Mouse (Mus musculus) thymus, adult 2 months (tissue): Measurements from ENCODE around the gene Atp1a4. TPM values are rescaled to one million over a fixed set of nuclear protein-coding genes. Genes with fewer than 3 reads are reported as not detected.

Source experiments
- DNase-seq: peaks from one replicate; pipeline ENCODE4 v3.0.0; 2021
- H3K27ac ChIP-seq: fragments of 200-500 bp; 2 replicates; pipeline ENCODE4 v1.5.1; 2012; ENCODE audit warnings: low read length, control low read depth; ENCODE audit not compliant: control insufficient read depth, insufficient read depth
- H3K27me3 ChIP-seq: fragments of 200-500 bp; 2 replicates; pipeline ENCODE4 v1.6.1; 2012; ENCODE audit warnings: mild to moderate bottlenecking, low read length, moderate library complexity, mixed read lengths; ENCODE audit not compliant: control insufficient read depth, insufficient read depth
- H3K36me3 ChIP-seq: fragments of 200-500 bp; 2 replicates; pipeline ENCODE4 v1.6.1; 2012; ENCODE audit warnings: mild to moderate bottlenecking, low read length, moderate library complexity; ENCODE audit not compliant: control insufficient read depth, insufficient read depth
- H3K4me1 ChIP-seq: fragments of 200-500 bp; replicated peaks from 2 replicates; pipeline ENCODE4 v1.6.1; 2012; ENCODE audit warnings: low read length; ENCODE audit not compliant: control insufficient read depth, insufficient read depth
- H3K4me3 ChIP-seq: fragments of 200-500 bp; 2 replicates; pipeline ENCODE4 v1.5.1; 2012; ENCODE audit warnings: mild to moderate bottlenecking, low read length, control low read depth, moderate library complexity; ENCODE audit not compliant: control insufficient read depth, insufficient read depth
- CTCF ChIP-seq: fragments of 200-500 bp; IDR thresholded peaks from 2 replicates; pipeline ENCODE4 v1.5.1; 2012; ENCODE audit warnings: mild to moderate bottlenecking, control low read depth, low read length, moderate library complexity, borderline replicate concordance; ENCODE audit not compliant: control insufficient read depth, poor library complexity, insufficient read depth; ENCODE audit errors: extremely low read depth
- POLR2A ChIP-seq: fragments of 200-500 bp; IDR thresholded peaks from 2 replicates; pipeline ENCODE4 v1.6.1; 2012; ENCODE audit warnings: mild to moderate bottlenecking, low read length, control low read depth, moderate library complexity; ENCODE audit not compliant: control insufficient read depth, poor library complexity, insufficient read depth; ENCODE audit errors: extremely low read depth
- WGBS: fragments of 180-500 bp; shearing (Covaris S2); methylation state at CpG from one replicate; pipeline ENCODE4 v1.1.7; 2018; 5-methylcytosine and 5-hydroxymethylcytosine counted together
- polyA plus RNA-seq: library from polyadenylated mRNA; depleted of rRNA; stranded (reverse); fragments of >200 nt; gene quantifications from 2 replicates; pipeline ENCODE4 v1.2.3, GENCODE M21; 2012; rRNA removed

Atp1a4 gene
- polyA plus RNA-seq, result 0.07 TPM in 1 of 2 replicates, not detected in the other

DNA sequence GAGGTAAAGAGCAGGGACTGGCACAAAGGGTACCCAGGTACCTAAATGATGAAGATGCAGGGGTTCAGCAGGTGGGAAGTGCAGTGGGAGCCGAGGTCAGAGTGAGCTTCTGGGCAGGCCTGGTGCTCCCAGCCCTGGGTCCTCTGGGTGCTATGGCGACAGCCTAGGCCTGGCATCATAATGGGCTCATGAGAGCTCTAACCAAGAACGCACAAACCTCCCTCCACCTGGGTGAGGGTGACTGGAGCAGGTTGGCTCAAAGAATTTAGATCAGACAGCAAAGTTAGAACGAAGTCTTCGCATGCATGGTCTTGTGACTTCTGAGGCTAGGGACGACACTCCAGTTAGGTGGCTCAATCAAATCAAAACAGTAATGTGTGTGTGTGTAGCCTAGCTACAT, at the start of gene Atp1a4:
TSS of gene Atp1a4 (minus strand) at position 101 of the 400 bp plus-strand sequence.
- TF ChIP-seq CTCF (no peak), POLR2A (no peak)
- DNase-seq, result no peak
- Histone ChIP-seq H3K4me3 (no peak within 1 kb of the TSS), H3K27ac (no peak within 1 kb of the TSS), H3K36me3 (no peaks in the 10 kb centered on the region), H3K27me3 (no peaks in the 10 kb centered on the region), H3K4me1 (no peaks in the 10 kb centered on the region)
- WGBS, result 96% methylated on average over 6 of the region's 6 CpGs

DNA sequence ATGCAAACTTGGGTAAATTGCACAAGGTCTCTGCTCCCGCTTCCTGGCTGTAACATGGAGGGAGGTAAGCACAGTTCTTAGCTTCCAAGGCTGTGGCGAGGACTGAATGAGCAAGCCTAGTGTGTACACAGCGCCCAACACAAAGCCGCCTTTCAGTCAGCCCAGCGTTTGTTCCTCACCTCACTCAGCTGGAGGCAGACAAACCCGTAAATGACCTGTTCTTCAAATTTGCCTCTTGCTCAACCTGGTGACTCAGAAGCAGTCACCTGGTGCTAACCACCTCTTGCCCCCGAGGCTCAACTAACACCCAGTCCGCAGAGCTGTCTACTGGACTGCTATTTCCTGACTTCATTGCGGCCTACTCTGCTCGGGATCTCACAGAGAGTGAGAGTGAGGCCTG, 49.7 kb upstream of the Atp1a4 start:
- no peak for DNase-seq
- TF ChIP-seq CTCF, result no peak
- peaks cover 31% of the 10 kb centered on the region for H3K4me1 ChIP-seq
- no peaks in the 10 kb centered on the region for H3K36me3 ChIP-seq
- 83% methylated on average over 10 of the region's 10 CpGs for WGBS
- no peaks in the 10 kb centered on the region for H3K27me3 ChIP-seq
- H3K27ac ChIP-seq, result no peak overlapping the region
- H3K4me3 ChIP-seq, result no peak overlapping the region

DNA sequence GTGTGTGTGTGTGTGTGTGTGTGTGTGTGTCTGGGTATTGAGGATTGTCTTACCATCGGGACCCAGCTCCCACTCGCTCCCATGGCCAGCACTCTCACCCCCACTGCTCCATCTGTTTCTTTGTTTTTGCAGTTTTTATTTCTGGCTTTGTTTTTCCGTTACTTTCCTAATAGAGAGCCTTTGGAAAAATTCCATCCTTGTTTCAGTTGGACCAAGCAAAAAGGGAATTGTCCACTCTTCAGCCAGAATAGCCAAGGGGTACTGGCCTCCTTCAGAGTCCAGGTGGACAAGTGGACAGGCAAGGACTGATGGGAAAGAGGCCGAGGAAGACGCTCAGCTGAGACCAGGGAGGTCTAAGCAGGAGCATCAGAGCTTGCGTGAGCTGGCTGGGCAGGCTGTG, 48.7 kb upstream of the Atp1a4 start:
- no peak overlapping the region for H3K4me3 ChIP-seq
- 88% methylated on average over 6 of the region's 6 CpGs for whole genome bisulfite sequencing

DNA sequence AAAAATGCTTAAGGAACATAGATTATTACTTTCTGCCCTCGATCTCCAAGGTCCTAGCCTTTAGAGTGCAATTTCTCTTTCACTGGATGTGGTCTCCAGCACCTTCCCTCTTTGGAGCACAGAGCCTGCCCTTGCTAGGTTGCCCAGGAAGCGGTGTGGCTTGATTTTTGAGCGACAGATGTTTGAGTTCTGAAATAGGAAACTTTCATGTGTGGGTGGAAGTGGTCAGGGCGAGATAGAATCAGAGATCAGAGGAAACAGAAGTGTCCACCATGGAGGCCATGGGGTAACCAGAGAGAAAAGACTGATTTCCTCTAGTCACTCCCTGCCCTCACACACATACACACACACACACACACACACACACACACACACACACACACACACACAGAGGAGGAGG, 48.0 kb upstream of the Atp1a4 start:
- TF ChIP-seq CTCF (no peak), POLR2A (no peak)
- DNase-seq, result no peak
- H3K4me1 ChIP-seq, result peaks cover 19% of the 10 kb centered on the region
- H3K27me3 ChIP-seq, result no peaks in the 10 kb centered on the region
- no peaks in the 10 kb centered on the region for H3K36me3 ChIP-seq
- no peak overlapping the region for H3K4me3 ChIP-seq
- WGBS, result 5% methylated on average over 4 of the region's 4 CpGs
- no peak overlapping the region for H3K27ac ChIP-seq

More for the DNA sequence above, 48.7 kb upstream of the Atp1a4 start:
- DNase-seq, result no peak
- Histone ChIP-seq H3K36me3 (no peaks in the 10 kb centered on the region), H3K27ac (no peak overlapping the region), H3K27me3 (no peaks in the 10 kb centered on the region), H3K4me1 (peaks cover 25% of the 10 kb centered on the region)
- TF ChIP-seq POLR2A (no peak), CTCF (no peak)

GRCm38 (mm10) chr1:172305635-172306034, 47.4 kb upstream of the Atp1a4 start:
- 57% methylated on average over 3 of the region's 3 CpGs for WGBS
- TF ChIP-seq POLR2A (no peak), CTCF (no peak)
- Histone ChIP-seq H3K27me3 (no peaks in the 10 kb centered on the region), H3K27ac (no peak overlapping the region), H3K4me3 (no peak overlapping the region), H3K4me1 (peaks cover 15% of the 10 kb centered on the region), H3K36me3 (no peaks in the 10 kb centered on the region)
- DNase-seq, result no peak

GRCm38 (mm10) chr1:172305153-172305552, 46.9 kb upstream of the Atp1a4 start:
- no peak for DNase-seq
- no peak overlapping the region for H3K27ac ChIP-seq
- H3K36me3 ChIP-seq, result no peaks in the 10 kb centered on the region
- H3K27me3 ChIP-seq, result no peaks in the 10 kb centered on the region
- 49% methylated on average over 2 of the region's 2 CpGs for WGBS
- peaks cover 10% of the 10 kb centered on the region for H3K4me1 ChIP-seq
- TF ChIP-seq CTCF (no peak), POLR2A (no peak)
- H3K4me3 ChIP-seq, result no peak overlapping the region

- no peak for DNase-seq
- 0 out of 2 replicates have a peak, but pooled peaks cover 5% of the 10 kb centered on the region for H3K4me1 ChIP-seq
- no peaks in the 10 kb centered on the region for H3K36me3 ChIP-seq
- H3K4me3 ChIP-seq, result no peak overlapping the region
- H3K27me3 ChIP-seq, result no peaks in the 10 kb centered on the region
- no peak for TF ChIP-seq POLR2A
- 64% methylated on average over 6 of the region's 6 CpGs for WGBS
- H3K27ac ChIP-seq, result no peak overlapping the region
These were observed 46.2 kb upstream of the Atp1a4 start for GRCm38 (mm10) chr1:172304443-172304842.
